Mouse (Mus musculus) neural tube, embryonic 11.5 days (tissue): ENCODE measurements around the gene Pus7. TPM values are rescaled to one million over a fixed set of nuclear protein-coding genes. Genes with fewer than 3 reads are reported as not detected.

ENCODE experiments used
- ATAC-seq: fragments of 200-750 bp; cut with Nextera tagmentation; 2 replicates; pipeline ENCODE4 v1.8.0; 2017; ENCODE audit warnings: moderate number of reproducible peaks, mild to moderate bottlenecking, moderate TSS enrichment, moderate library complexity; ENCODE audit not compliant: insufficient read depth, low FRiP score, low TSS enrichment
- DNase-seq: peaks from one replicate; pipeline ENCODE4 v3.0.0-alpha.2; 2015; ENCODE audit warnings: low spot score
- H3K27ac ChIP-seq: fragments of 300-500 bp; sonication (generic); 2 replicates; pipeline ENCODE4 v1.5.1; 2014; ENCODE audit warnings: low read depth, mild to moderate bottlenecking, low read length
- H3K27me3 ChIP-seq: fragments of 300-500 bp; sonication (generic); 2 replicates; pipeline ENCODE4 v1.6.1; 2014; ENCODE audit warnings: mild to moderate bottlenecking, low read length, mixed read lengths; ENCODE audit not compliant: control insufficient read depth, insufficient read depth
- H3K36me3 ChIP-seq: fragments of 300-500 bp; sonication (generic); 2 replicates; pipeline ENCODE4 v1.6.1; 2014; ENCODE audit warnings: mild to moderate bottlenecking, low read length, moderate library complexity, mixed read lengths; ENCODE audit not compliant: control insufficient read depth, insufficient read depth
- H3K4me1 ChIP-seq: fragments of 300-500 bp; sonication (generic); 2 replicates; pipeline ENCODE4 v1.6.1; 2014; ENCODE audit warnings: low read length, mixed read lengths; ENCODE audit not compliant: control insufficient read depth, insufficient read depth
- H3K4me2 ChIP-seq: fragments of 300-500 bp; sonication (generic); 2 replicates; pipeline ENCODE4 v1.6.1; 2014; ENCODE audit warnings: low read depth, mild to moderate bottlenecking, moderate library complexity
- H3K4me3 ChIP-seq: fragments of 300-500 bp; sonication (generic); 2 replicates; pipeline ENCODE4 v1.5.1; 2014; ENCODE audit warnings: low read depth, low read length
- H3K9ac ChIP-seq: fragments of 300-500 bp; sonication (generic); 2 replicates; pipeline ENCODE4 v1.6.1; 2014; ENCODE audit warnings: mild to moderate bottlenecking, low read length
- H3K9me3 ChIP-seq: fragments of 300-500 bp; sonication (generic); 2 replicates; pipeline ENCODE4 v1.6.1; 2016; ENCODE audit warnings: low read length; ENCODE audit not compliant: control insufficient read depth
- WGBS: fragments of 180-500 bp; shearing (Covaris S2); extraction: QIAGEN DNeasy Blood & Tissue Kit; methylation state at CpG from one replicate; pipeline ENCODE4 v1.1.7; 2014; 5-methylcytosine and 5-hydroxymethylcytosine counted together
- polyA plus RNA-seq: library from polyadenylated mRNA; unstranded; fragments of >200 nt; fragmentation: Nextera tagmentation; extraction: Ambion mirVana; gene quantifications from 2 replicates; pipeline ENCODE4 v1.2.1, GENCODE M21; 2014

The Pus7 gene
- polyA plus RNA-seq, 1 experiment from 2014 or later: 27.7 TPM

DNA sequence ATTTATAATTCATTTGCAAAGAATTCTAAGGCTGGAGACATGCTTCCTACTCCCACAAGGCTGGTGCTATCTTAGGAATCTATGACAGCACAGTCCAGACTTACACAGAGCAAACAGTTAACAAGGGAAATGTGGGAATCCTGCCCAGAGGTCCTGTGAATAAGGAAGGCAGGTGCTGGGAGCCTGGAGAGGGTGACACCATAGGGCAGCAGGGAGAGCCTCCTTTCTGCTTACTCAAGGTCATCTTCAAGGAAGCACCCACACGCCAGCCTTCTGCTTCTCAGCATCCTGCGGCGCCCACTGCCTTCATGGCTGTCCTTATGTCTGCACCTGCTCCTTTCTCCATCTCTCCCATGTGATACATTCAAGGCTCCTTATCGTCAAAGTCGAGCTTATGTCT, 19.0 kb downstream of the Pus7 start:
- Histone ChIP-seq H3K4me3 (no peak overlapping the region), H3K36me3 (no peaks in the 10 kb centered on the region), H3K9me3 (no peaks in the 10 kb centered on the region), H3K27me3 (no peaks in the 10 kb centered on the region), H3K9ac (no peak overlapping the region), H3K4me1 (no peaks in the 10 kb centered on the region), H3K27ac (no peak overlapping the region), H3K4me2 (no peak overlapping the region)
- DNase-seq: no peak
- 88% methylated on average over 5 of the region's 5 CpGs for WGBS
- no peak for ATAC-seq

DNA sequence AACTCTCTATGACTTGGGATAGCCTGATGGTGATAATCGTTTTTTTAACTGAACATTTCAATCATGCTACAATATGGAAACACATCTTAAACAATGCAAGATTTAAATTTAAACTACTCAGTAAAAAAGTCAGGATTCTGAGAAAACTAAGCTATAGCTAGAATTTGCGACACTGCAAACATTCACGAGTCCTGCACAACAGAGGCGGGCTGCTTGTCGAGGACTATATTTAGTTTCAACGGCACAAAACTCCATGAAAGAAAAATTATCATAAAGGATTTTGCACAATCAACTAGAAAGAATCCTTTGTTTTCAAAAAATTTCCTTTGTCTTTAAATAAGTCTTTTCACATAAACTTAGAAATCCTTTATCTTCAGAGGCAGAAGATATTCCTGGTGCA, 21.0 kb downstream of the Pus7 start:
- no peak overlapping the region for H3K27ac ChIP-seq
- no peaks in the 10 kb centered on the region for H3K9me3 ChIP-seq
- DNase-seq (no peak), ATAC-seq (no peak)
- H3K36me3 ChIP-seq: no peaks in the 10 kb centered on the region; the same call in 1 of the 2 replicates
- H3K27me3 ChIP-seq: no peaks in the 10 kb centered on the region
- WGBS: 94% methylated on average over 6 of the region's 6 CpGs
- H3K9ac ChIP-seq: no peak overlapping the region
- H3K4me3 ChIP-seq: no peak overlapping the region
- H3K4me1 ChIP-seq: no peaks in the 10 kb centered on the region
- H3K4me2 ChIP-seq: no peak overlapping the region

DNA sequence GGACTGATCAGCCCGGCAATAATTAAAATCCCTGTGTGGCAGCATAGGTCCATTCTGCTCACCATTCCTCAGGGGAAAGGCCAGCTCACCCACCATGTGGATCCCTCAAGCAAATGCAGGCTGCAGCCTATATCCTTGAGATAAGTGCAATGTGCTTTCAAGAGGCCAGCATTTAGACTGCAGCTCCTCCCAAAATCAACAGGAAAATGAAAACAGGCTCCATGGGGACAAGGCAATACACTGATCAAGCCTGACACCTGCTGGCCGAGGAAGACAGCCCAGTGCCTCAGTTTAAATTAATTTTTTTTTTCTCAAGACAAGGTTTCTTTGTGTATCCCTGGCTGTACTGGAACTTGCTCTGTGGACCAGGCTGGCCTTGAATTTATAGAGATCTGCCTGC, 24.9 kb downstream of the Pus7 start:
- no peak for ATAC-seq
- H3K9me3 ChIP-seq: no peaks in the 10 kb centered on the region

GRCm38 (mm10) chr5:23756368-23756767, 27.1 kb downstream of the Pus7 start:
- ATAC-seq: no peak
- no peaks in the 10 kb centered on the region for H3K27me3 ChIP-seq
- no peak overlapping the region for H3K27ac ChIP-seq
- no peak overlapping the region for H3K4me3 ChIP-seq
- no peaks in the 10 kb centered on the region for H3K9me3 ChIP-seq
- H3K4me1 ChIP-seq: no peaks in the 10 kb centered on the region
- H3K4me2 ChIP-seq: no peak overlapping the region
- WGBS: 92% methylated on average over 4 of the region's 4 CpGs
- no peak overlapping the region for H3K9ac ChIP-seq
- no peak for DNase-seq
- H3K36me3 ChIP-seq: peaks cover 4% of the 10 kb centered on the region; the same call in 1 of the 2 replicates

More for the DNA sequence above, 24.9 kb downstream of the Pus7 start:
- Histone ChIP-seq H3K9ac (no peak overlapping the region), H3K27me3 (no peaks in the 10 kb centered on the region), H3K4me1 (no peaks in the 10 kb centered on the region), H3K4me3 (no peak overlapping the region), H3K36me3 (peaks cover 4% of the 10 kb centered on the region; the same call in 1 of the 2 replicates), H3K4me2 (no peak overlapping the region), H3K27ac (no peak overlapping the region)
- DNase-seq: peak; percentile 61
- WGBS: 65% methylated on average over 2 of the region's 2 CpGs

DNA sequence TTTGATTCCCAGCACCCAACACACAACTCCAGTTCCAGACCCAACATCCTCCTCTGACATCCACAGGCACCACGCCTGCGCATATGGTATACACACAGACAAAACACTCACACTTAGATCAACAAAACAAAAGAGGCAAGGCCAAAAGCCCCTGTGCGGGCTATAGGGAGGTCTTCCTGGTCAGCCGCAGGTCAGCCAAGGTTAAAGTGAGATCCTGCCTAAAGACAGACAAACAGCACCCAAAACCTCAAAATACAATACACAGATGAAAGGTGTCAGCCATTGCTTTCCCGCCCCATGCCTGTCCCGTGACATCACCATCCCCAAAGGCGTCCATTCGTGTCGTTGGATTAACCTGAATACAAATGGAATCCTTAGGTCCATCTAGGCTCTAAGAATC, 27.9 kb downstream of the Pus7 start:
- Histone ChIP-seq H3K36me3 (peaks cover 4% of the 10 kb centered on the region; the same call in 1 of the 2 replicates), H3K27ac (no peak overlapping the region), H3K4me2 (no peak overlapping the region), H3K4me1 (no peaks in the 10 kb centered on the region), H3K9me3 (no peaks in the 10 kb centered on the region), H3K27me3 (no peaks in the 10 kb centered on the region), H3K4me3 (no peak overlapping the region), H3K9ac (no peak overlapping the region)
- WGBS: 98% methylated on average over 9 of the region's 9 CpGs
- ATAC-seq (no peak), DNase-seq (no peak)

GRCm38 (mm10) chr5:23749882-23750281, 33.6 kb downstream of the Pus7 start:
- H3K9me3 ChIP-seq: no peaks in the 10 kb centered on the region
- H3K4me3 ChIP-seq: no peak overlapping the region
- peaks cover 2% of the 10 kb centered on the region; the same call in 1 of the 2 replicates for H3K36me3 ChIP-seq
- DNase-seq (no peak), ATAC-seq (no peak)
- WGBS: 65% methylated on average over 2 of the region's 2 CpGs
- no peak overlapping the region for H3K27ac ChIP-seq
- H3K27me3 ChIP-seq: no peaks in the 10 kb centered on the region
- H3K4me1 ChIP-seq: no peaks in the 10 kb centered on the region
- no peak overlapping the region for H3K4me2 ChIP-seq
- H3K9ac ChIP-seq: no peak overlapping the region

DNA sequence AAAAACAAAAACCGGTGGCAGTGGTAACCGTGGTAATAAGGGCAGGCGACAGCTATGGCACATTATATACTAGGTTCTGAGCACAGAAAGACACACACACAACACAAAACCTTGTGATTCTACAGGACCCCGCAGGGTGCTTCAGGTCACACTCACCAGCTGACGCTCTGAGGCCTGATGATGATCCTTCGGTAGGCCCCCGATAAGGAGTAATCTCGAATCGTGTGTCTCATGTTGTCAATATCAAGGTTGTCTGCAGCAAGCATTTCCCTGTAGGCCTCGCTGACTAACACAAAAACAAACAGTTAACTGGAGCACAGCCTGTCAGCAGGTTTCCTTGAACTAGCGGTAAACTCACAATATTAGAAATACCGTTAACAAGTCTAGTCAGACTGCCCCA, 40.2 kb downstream of the Pus7 start:
- DNase-seq (no peak), ATAC-seq (no peak)
- Histone ChIP-seq H3K27ac (no peak overlapping the region), H3K4me2 (no peak overlapping the region), H3K27me3 (no peaks in the 10 kb centered on the region), H3K9ac (no peak overlapping the region), H3K36me3 (peaks cover 8% of the 10 kb centered on the region; the same call in 1 of the 2 replicates), H3K4me3 (no peak overlapping the region), H3K9me3 (no peaks in the 10 kb centered on the region), H3K4me1 (no peaks in the 10 kb centered on the region)
- 97% methylated on average over 12 of the region's 12 CpGs for WGBS

GRCm38 (mm10) chr5:23737111-23737510, 46.4 kb downstream of the Pus7 start:
- WGBS: 85% methylated on average over 4 of the region's 4 CpGs
- Histone ChIP-seq H3K9me3 (no peaks in the 10 kb centered on the region), H3K27me3 (no peaks in the 10 kb centered on the region), H3K27ac (no peak overlapping the region), H3K4me1 (no peaks in the 10 kb centered on the region), H3K4me3 (no peak overlapping the region), H3K36me3 (peaks cover 3% of the 10 kb centered on the region; the same call in 1 of the 2 replicates), H3K4me2 (no peak overlapping the region), H3K9ac (no peak overlapping the region)
- ATAC-seq (no peak), DNase-seq (no peak)

DNA sequence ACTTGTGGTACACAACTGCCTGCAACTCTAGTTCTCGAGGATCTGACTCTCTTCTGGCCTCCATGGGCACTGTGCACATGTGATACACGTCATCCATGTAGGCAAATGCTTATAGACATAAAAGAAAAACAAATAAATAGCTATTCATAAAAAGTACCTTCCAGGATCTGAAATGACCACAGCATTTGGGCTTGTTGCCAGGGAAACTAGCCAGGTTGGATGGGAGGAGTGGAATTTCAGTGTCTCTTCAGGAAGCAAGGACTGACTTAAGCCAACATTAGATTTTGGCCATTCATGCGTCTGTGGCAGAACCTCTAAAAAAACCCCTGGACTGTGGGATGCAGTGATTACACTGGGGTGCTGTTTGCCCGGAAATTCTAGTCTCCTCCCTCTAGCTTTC, 47.1 kb downstream of the Pus7 start:
- ATAC-seq: no peak
- WGBS: 75% methylated on average over 4 of the region's 4 CpGs
- Histone ChIP-seq H3K4me1 (no peaks in the 10 kb centered on the region), H3K36me3 (no peaks in the 10 kb centered on the region), H3K9ac (no peak overlapping the region), H3K27ac (no peak overlapping the region), H3K9me3 (no peaks in the 10 kb centered on the region), H3K4me3 (no peak overlapping the region), H3K4me2 (no peak overlapping the region), H3K27me3 (no peaks in the 10 kb centered on the region)
- DNase-seq: no peak
